Comparison of ENCODE assay signal across 9 mouse cellular contexts in genomic region chr11:5803551-5803981, GRCm38 (mm10). TPM values are rescaled to one million over a fixed set of nuclear protein-coding genes. Genes with fewer than 3 reads are reported as not detected.
DNase-seq lines count a peak whose midpoint lies in the region; ATAC-seq and TF ChIP-seq lines count a peak whose summit lies in the region.
"Had no signal": no experiment of that assay in that cellular context is flagged by ENCODE, and none has a peak within 500 bp of the region (broad histone marks: within the 10 kb centered on the region; RNA-seq: fewer than 3 reads in every experiment).

Gene Pgam2 (minus strand): TSS chr11:5803733.

- no peak within 1 kb of the TSS for H3K4me3 ChIP-seq in liver, embryonic 11.5 days (ENCODE audit: low read depth, low read length)
- no peak within 1 kb of the TSS for H3K4me3 ChIP-seq in liver, postnatal 0 days (ENCODE audit: low read depth, low read length)
- H3K4me3 ChIP-seq in embryonic facial prominence, embryonic 12.5 days: no peak within 1 kb of the TSS

- ATAC-seq in liver, embryonic 11.5 days (replicated peaks; ENCODE audit: low FRiP score): no peak
- no peak for ATAC-seq in liver, postnatal 0 days
- peak; percentile 36; the same call in 1 of the 2 replicates for ATAC-seq in embryonic facial prominence, embryonic 12.5 days (ENCODE audit: insufficient number of reproducible peaks, insufficient read depth, low FRiP score, low TSS enrichment)
- no peak for ATAC-seq in cerebellum, adult (ENCODE audit: insufficient number of reproducible peaks, low FRiP score, low TSS enrichment)

- no peaks in the 10 kb centered on the region for H3K9me3 ChIP-seq in liver, embryonic 11.5 days (ENCODE audit: control insufficient read depth, low read length)
- H3K9me3 ChIP-seq in liver, postnatal 0 days (ENCODE audit: low read length): no peaks in the 10 kb centered on the region
- no peaks in the 10 kb centered on the region for H3K9me3 ChIP-seq in embryonic facial prominence, embryonic 12.5 days

- WGBS in liver, embryonic 11.5 days: 47% methylated on average over 8 of the region's 8 CpGs
- 47% methylated on average over 8 of the region's 8 CpGs for WGBS in liver, postnatal 0 days (ENCODE audit: insufficient replicate concordance)
- WGBS in embryonic facial prominence, embryonic 12.5 days: 42% methylated on average over 8 of the region's 8 CpGs

- H3K9ac ChIP-seq in liver, embryonic 11.5 days (ENCODE audit: low read depth, low read length): no peak within 1 kb of the TSS
- H3K9ac ChIP-seq in liver, postnatal 0 days (replicated peaks): no peak within 1 kb of the TSS
- H3K9ac ChIP-seq in embryonic facial prominence, embryonic 12.5 days: no peak within 1 kb of the TSS
- H3K9ac ChIP-seq: liver, embryonic 14.5 days had no signal

- TF ChIP-seq EP300 in liver, postnatal 0 days (IDR thresholded peaks at IDR 0.05; ENCODE audit: low read depth): no peak

- no peak within 1 kb of the TSS for H3K4me2 ChIP-seq in liver, embryonic 11.5 days
- no peak within 1 kb of the TSS for H3K4me2 ChIP-seq in liver, postnatal 0 days (ENCODE audit: low read depth, low read length)
- H3K4me2 ChIP-seq in embryonic facial prominence, embryonic 12.5 days (replicated peaks): no peak within 1 kb of the TSS

- H3K4me1 ChIP-seq in liver, embryonic 11.5 days (replicated peaks; ENCODE audit: control insufficient read depth, insufficient read depth, low read length): peaks cover 7% of the 10 kb centered on the region
- H3K4me1 ChIP-seq in liver, postnatal 0 days (ENCODE audit: insufficient read depth): peaks cover 13% of the 10 kb centered on the region
- H3K4me1 ChIP-seq in embryonic facial prominence, embryonic 12.5 days: peaks cover 18% of the 10 kb centered on the region

- H3K27ac ChIP-seq in liver, embryonic 11.5 days (ENCODE audit: low read depth, low read length): no peak within 1 kb of the TSS
- H3K27ac ChIP-seq in liver, postnatal 0 days (ENCODE audit: low read depth): no peak within 1 kb of the TSS
- H3K27ac ChIP-seq in embryonic facial prominence, embryonic 12.5 days: no peak within 1 kb of the TSS
- H3K27ac ChIP-seq: liver, embryonic 14.5 days had no signal

- DNase-seq in liver, embryonic 11.5 days (ENCODE audit: low spot score): no peak
- DNase-seq in liver, postnatal 0 days: no peak
- DNase-seq in heart, adult 9 months (ENCODE audit: low spot score in 2 of 2): peak; percentile 78 to 84
- no peak for DNase-seq in layer of hippocampus, adult 8-10 months (ENCODE audit: low spot score in 2 of 2)
- no peak for DNase-seq in right cerebral cortex, postnatal 4 days
- DNase-seq in lung, postnatal 36 days: no peak

- H3K27me3 ChIP-seq in liver, embryonic 11.5 days (replicated peaks; ENCODE audit: control insufficient read depth, insufficient read depth, low read length): no peaks in the 10 kb centered on the region
- no peaks in the 10 kb centered on the region for H3K27me3 ChIP-seq in liver, postnatal 0 days (ENCODE audit: insufficient read depth, low read length)
- H3K27me3 ChIP-seq in embryonic facial prominence, embryonic 12.5 days: no peaks in the 10 kb centered on the region

- no peak for TF ChIP-seq CTCF in liver, postnatal 0 days (IDR thresholded peaks at IDR 0.05; ENCODE audit: low read depth)

- peaks cover 20% of the 10 kb centered on the region; the same call in 1 of the 2 replicates for H3K36me3 ChIP-seq in liver, embryonic 11.5 days (ENCODE audit: control insufficient read depth, insufficient read depth, low read length)
- H3K36me3 ChIP-seq in liver, postnatal 0 days (replicated peaks; ENCODE audit: insufficient read depth, low read length): peaks cover 25% of the 10 kb centered on the region
- H3K36me3 ChIP-seq in embryonic facial prominence, embryonic 12.5 days: peaks cover 29% of the 10 kb centered on the region

RNA-seq across cellular contexts. Expression of gene Pgam2, which starts in this region (rescaled TPM):
- polyA plus RNA-seq in liver, embryonic 11.5 days (2014; fragmentation: Nextera tagmentation; extraction: Ambion mirVana): 6.0 and 12.1 TPM in 2 replicates
- polyA plus RNA-seq in liver, postnatal 0 days (2015; fragmentation: Nextera tagmentation; extraction: Ambion mirVana): 1.1 and 16.6 TPM in 2 replicates
- 17.0 and 18.2 TPM in 2 replicates for polyA plus RNA-seq in embryonic facial prominence, embryonic 12.5 days (2016; fragmentation: Nextera tagmentation; extraction: Ambion mirVana)
- total RNA-seq in layer of hippocampus, adult 8-10 months (2022): 10 to 100 TPM; 10.6 to 18.9 (median 13.0) TPM

Comparison
In these comparisons a context has a peak if more than half of its experiments do, and no peak if none do; other contexts are left out.
1. DNase-seq: peak in heart, adult 9 months (2 of 2); none in liver, embryonic 11.5 days (single experiment), liver, postnatal 0 days (single experiment), layer of hippocampus, adult 8-10 months (0 of 2), right cerebral cortex, postnatal 4 days (single experiment) and lung, postnatal 36 days (single experiment).